Mouse (Mus musculus): ENCODE data around the gene Kif1b.

The Kif1b gene

GRCm38 (mm10) chr4:149307596-149308490 lies at the start of gene Kif1b:
Gene Kif1b, minus strand, starts transcription at chr4:149307693.
- peak; percentile 96 to 99 for DNase-seq (ENCODE audit: low spot score in 2 of 2)

GRCm38 (mm10) chr4:149354671-149355070 lies 47.2 kb upstream of the Kif1b start:
- no peak for DNase-seq (ENCODE audit: low spot score in 2 of 2)

DNA sequence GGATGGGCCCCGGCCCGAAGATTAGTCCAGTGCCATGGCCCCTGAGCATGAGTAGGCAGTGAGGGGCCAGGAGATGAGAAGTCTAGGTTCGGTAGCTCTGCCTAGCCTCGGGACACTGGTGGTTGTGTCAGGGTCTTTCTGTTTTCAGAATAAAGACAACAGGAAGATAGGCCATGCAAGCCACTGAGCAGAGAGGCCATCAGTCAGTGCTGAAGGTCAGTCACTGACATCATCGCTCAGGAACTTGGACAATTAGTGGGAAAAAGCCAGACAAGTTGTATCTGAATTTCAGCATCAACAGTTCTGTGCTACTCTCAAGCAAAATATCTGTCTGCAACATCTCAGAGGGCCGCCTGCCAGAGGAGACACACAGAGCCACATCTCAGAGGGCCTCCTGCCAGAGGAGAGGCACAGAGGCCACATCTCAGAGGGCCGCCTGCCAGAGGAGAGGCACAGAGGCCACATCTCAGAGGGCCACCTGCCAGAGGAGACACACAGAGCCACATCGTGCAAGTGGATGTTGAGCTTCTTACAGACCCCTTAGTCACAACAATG lies 44.2 kb upstream of the Kif1b start:
- no peak for DNase-seq (ENCODE audit: low spot score in 2 of 2)

DNA sequence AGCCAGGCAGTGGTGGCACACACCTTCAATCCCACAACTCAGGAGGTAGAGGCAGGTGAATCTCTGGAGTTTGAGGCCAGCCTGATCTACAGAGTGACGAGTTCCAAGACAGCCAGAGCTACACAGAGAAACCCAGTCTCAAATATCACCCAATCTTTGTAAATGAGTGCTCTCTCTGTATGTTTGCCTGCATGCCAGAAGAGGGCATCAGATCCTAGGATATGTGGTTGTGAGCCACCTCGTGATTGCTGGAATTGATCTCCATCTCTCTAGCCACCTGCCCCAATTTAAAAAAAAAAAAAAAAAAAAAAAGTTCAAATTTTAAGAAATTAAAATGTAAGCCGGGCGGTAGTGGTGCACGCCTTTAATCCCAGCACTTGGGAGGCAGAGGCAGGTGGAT lies 41.5 kb upstream of the Kif1b start:
- no peak for DNase-seq (ENCODE audit: low spot score in 2 of 2)

DNA sequence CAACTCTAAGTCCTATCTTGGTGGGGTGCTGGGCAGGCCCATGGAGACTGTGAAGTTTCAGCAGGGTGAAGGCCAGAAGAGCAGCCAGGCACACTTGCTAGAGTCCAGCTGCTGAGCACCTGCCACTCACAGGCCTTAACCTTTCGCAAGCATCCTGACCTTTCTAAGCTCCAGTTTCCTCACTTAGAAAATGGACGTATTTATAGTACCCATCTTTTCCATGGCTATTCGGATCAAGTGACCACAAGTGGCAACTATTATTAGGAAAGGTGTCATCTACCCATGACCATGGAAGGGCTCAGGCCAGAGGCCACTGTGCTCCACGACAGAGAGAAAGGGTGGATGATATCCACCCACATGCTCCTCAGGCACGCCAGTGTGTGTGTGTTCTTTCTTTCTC lies 38.4 kb upstream of the Kif1b start:
- DNase-seq (ENCODE audit: low spot score in 2 of 2), result no peak

DNA sequence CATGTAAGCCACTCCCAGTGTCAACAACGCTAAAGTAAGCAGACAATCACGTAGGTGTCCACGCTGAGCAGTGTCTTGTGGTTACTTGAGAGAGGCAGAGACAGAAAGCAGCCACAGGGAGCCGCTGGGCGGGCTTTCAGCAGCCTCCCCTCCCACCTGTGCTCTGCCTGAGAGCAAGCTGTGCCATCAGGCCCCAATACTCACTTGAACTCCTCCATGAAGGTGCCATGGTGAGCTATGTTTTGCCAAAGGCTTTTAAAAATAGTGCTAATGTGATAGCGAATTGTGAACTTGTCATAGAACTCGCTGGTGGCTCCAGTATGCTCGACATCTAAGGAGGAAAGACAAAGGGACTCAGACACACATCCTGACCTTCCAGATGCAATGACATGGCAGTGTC lies 36.8 kb upstream of the Kif1b start:
- DNase-seq (ENCODE audit: low spot score in 2 of 2), result no peak

- no peak for DNase-seq (ENCODE audit: low spot score in 2 of 2)
Observed at GRCm38 (mm10) chr4:149340680-149341079, 33.2 kb upstream of the Kif1b start.

GRCm38 (mm10) chr4:149339426-149340214 lies 32.1 kb upstream of the Kif1b start:
- DNase-seq (ENCODE audit: low spot score in 2 of 2), result no peak

DNA sequence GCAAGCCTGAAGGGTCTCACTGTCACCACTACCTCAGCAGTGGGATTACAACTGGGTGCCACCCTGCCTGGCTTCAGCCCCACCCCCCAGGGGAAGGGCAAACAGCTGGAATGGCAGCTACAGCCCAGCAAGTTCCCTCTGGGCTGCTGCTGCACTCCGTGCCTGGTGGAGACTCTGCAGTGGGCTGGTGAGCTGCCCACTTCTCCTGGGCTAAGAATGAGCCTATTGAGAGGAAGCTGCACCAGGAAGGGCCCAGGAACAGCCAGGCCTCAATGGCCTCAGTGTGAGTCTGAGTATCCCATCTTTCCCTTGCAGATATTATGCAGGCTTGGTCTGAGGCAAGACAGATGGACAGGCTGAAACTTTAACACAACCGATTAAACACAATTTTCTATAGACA lies 30.6 kb upstream of the Kif1b start:
- DNase-seq (ENCODE audit: low spot score in 2 of 2), result peak in 1 of 2 experiments; percentile 18

DNA sequence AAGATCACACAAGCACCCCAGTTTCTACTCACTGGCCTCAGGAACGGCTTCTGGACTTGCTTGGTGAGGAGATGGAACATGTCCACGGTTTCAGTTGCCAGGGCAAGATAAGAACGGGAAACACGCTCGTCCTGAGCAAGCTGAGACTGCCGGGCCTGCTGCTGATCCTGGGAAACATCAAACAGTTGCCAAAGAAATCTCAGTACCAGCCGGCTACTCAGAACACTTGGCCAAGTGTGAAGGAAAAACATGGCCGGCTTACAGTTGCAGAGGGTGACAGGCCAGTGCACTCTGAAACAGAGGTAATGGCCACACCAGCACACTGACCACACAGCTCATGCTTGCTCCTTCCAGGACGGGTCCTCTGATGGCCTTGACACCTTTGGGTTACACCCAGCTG lies 29.9 kb upstream of the Kif1b start:
- no peak for DNase-seq (ENCODE audit: low spot score in 2 of 2)

- DNase-seq (ENCODE audit: low spot score in 2 of 2), result no peak
Observed at GRCm38 (mm10) chr4:149336302-149336701, 28.8 kb upstream of the Kif1b start.

- DNase-seq (ENCODE audit: low spot score in 2 of 2), result no peak
Observed at GRCm38 (mm10) chr4:149334881-149335280, 27.4 kb upstream of the Kif1b start.

GRCm38 (mm10) chr4:149332726-149333125 lies 25.2 kb upstream of the Kif1b start:
- DNase-seq (ENCODE audit: low spot score in 2 of 2), result no peak

GRCm38 (mm10) chr4:149330495-149330894 lies 23.0 kb upstream of the Kif1b start:
- no peak for DNase-seq (ENCODE audit: low spot score in 2 of 2)

- DNase-seq (ENCODE audit: low spot score in 2 of 2), result no peak
Observed at GRCm38 (mm10) chr4:149328735-149329134, 21.2 kb upstream of the Kif1b start.

- DNase-seq (ENCODE audit: low spot score in 2 of 2), result no peak
Observed at GRCm38 (mm10) chr4:149327281-149327680, 19.8 kb upstream of the Kif1b start.

GRCm38 (mm10) chr4:149325411-149326162 lies 18.1 kb upstream of the Kif1b start:
- no peak for DNase-seq (ENCODE audit: low spot score in 2 of 2)

GRCm38 (mm10) chr4:149323730-149324129 lies 16.2 kb upstream of the Kif1b start:
- no peak for DNase-seq (ENCODE audit: low spot score in 2 of 2)

DNA sequence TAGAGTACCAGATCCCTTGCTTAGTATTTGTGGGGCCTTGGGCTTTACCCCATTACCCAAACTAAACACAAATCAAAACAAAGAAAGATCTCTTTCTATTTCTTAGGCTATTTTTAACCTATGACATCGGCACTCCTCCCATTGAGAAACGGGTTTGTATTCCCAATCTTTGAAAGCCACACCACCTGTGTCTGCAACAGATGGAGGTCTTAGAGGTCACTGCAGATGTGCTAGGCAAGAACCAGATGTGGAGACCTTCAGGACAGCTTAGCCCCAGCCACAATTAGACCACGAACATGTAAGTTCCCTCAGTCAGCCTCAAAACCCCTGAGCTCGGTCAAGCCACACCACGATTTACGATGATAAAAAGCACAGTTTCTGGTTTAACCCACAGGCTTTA lies 15.2 kb upstream of the Kif1b start:
- no peak for DNase-seq (ENCODE audit: low spot score in 2 of 2)

- DNase-seq (ENCODE audit: low spot score in 2 of 2), result no peak
Observed at GRCm38 (mm10) chr4:149322286-149322685, 14.8 kb upstream of the Kif1b start.

DNA sequence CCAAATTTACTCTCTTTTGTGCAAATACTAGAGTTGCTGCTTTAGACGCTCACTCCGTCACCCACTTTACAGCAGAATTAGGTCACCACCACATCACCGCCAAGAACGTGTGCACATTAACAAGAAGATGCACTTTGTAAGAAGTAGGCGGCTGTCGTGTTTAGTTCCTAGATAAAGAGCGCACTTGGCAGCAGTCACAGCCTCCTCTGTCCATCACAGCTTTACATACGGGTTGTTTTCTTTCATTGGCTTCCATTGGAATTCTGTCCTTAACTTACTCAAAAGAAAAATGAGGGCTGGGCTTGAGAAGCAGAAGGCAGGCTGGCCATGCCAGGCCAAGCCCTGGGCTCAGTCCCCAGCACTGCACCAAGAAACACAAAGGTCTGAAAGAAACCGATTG lies 11.6 kb upstream of the Kif1b start:
- DNase-seq (ENCODE audit: low spot score in 2 of 2), result no peak

GRCm38 (mm10) chr4:149317387-149317786 lies 9.9 kb upstream of the Kif1b start:
- DNase-seq (ENCODE audit: low spot score in 2 of 2), result no peak
